Mouse (Mus musculus) kidney, adult 11 months (tissue): ENCODE measurements at regions not wholly inside any gene's neighbourhood (a gene's known extent, or its start where the extent isn't known, plus 50 kb on each side); places are given as distances from the start of the nearest gene placed in this dataset.

Source experiments
- DNase-seq: peaks from one replicate; pipeline ENCODE4 v3.0.0; 2022

GRCm38 (mm10) chr6:147686927-147687326 lies 211.3 kb downstream of the Ccdc91 start:
- no peak for DNase-seq

- DNase-seq: no peak
Measured at GRCm38 (mm10) chr6:147698255-147698654, 222.6 kb downstream of the Ccdc91 start.

GRCm38 (mm10) chr6:147699449-147699848 lies 223.8 kb downstream of the Ccdc91 start:
- DNase-seq: no peak

- no peak for DNase-seq
Measured at GRCm38 (mm10) chr6:147700629-147701028, 225.0 kb downstream of the Ccdc91 start.

GRCm38 (mm10) chr6:147701956-147702355 lies 226.3 kb downstream of the Ccdc91 start:
- DNase-seq: no peak

- no peak for DNase-seq
Measured at GRCm38 (mm10) chr6:147704297-147704696, 228.7 kb downstream of the Ccdc91 start.

GRCm38 (mm10) chr6:147705936-147706335 lies 230.3 kb downstream of the Ccdc91 start:
- no peak for DNase-seq

- DNase-seq: no peak
Measured at GRCm38 (mm10) chr6:147706741-147707140, 231.1 kb downstream of the Ccdc91 start.

GRCm38 (mm10) chr6:147718052-147718712 lies 242.6 kb downstream of the Ccdc91 start:
- DNase-seq: no peak

- DNase-seq: no peak
Measured at GRCm38 (mm10) chr6:147718713-147719490, 243.3 kb downstream of the Ccdc91 start.

- DNase-seq: no peak
Measured at GRCm38 (mm10) chr6:147719539-147719938, 243.9 kb downstream of the Ccdc91 start.

- no peak for DNase-seq
Measured at GRCm38 (mm10) chr6:147723336-147723735, 247.7 kb downstream of the Ccdc91 start.

- DNase-seq: no peak
Measured at GRCm38 (mm10) chr6:147726987-147727386, 251.4 kb downstream of the Ccdc91 start.

- no peak for DNase-seq
Measured at GRCm38 (mm10) chr6:147727644-147728533, 252.3 kb downstream of the Ccdc91 start.

- DNase-seq: no peak
Measured at GRCm38 (mm10) chr6:147729721-147730120, 254.1 kb downstream of the Ccdc91 start.

- DNase-seq: peak; percentile 24
Measured at GRCm38 (mm10) chr6:147738621-147739325, 263.1 kb downstream of the Ccdc91 start.

GRCm38 (mm10) chr6:147741446-147741845 lies 265.8 kb downstream of the Ccdc91 start:
- DNase-seq: no peak

GRCm38 (mm10) chr6:147744081-147744480 lies 268.5 kb downstream of the Ccdc91 start:
- DNase-seq: no peak

- DNase-seq: no peak
Measured at GRCm38 (mm10) chr6:147745690-147746089, 270.1 kb downstream of the Ccdc91 start.

- no peak for DNase-seq
Measured at GRCm38 (mm10) chr6:147747945-147748344, 272.3 kb downstream of the Ccdc91 start.

GRCm38 (mm10) chr6:147752301-147752700 lies 276.7 kb downstream of the Ccdc91 start:
- peak; percentile 33 for DNase-seq

- DNase-seq: no peak
Measured at GRCm38 (mm10) chr6:147753828-147754227, 278.2 kb downstream of the Ccdc91 start.
